ENCODE assay signal across 8 mouse cellular contexts in the genomic region with DNA sequence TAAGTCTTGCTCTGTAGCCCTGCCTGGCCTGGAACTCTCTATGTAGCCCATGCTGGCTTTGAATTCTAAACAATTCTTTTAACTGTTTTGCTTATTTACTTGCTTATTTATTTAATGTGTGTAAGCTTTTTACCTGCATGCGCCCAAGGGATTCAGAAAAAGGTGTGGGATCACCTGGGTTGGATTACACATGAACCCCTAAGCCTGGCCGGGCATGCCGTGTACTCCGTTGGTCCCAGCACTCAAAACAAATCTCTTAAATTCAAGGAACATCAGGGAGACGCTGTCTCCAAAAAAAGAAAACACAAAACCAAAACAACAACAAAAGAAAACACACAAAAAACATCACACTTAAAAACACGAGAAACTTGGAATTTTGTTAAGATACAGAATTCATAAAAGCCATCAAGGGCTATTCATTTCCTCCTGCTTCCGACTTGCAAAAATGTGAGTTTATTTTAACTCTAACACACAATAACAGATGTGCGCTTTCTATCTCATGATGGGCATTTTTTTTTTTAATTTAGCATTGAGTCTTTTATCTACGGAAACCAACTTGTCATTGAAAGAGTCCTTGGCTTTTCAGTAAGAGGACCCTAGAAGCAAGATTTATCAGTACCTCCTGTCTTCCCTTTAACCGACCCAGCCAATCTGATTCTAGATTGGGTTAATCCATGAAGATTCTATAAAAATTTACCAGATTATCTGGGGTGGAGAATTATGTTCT. TPM values are rescaled to one million over a fixed set of nuclear protein-coding genes. Genes with fewer than 3 reads are reported as not detected.
A peak's percentile ranks its signal among the peaks of the same experiment; 100 is the strongest.
DNase-seq lines count a peak whose midpoint lies in the region; ATAC-seq and TF ChIP-seq lines count a peak whose summit lies in the region.

No protein-coding gene starts in this region.

- no peak overlapping the region for H3K27ac ChIP-seq in CH12.LX (ENCODE audit: insufficient read depth, low read depth)
- H3K27ac ChIP-seq in forebrain, embryonic 11.5 days (ENCODE audit: low read depth, low read length) = peak overlapping the region; percentile 70
- H3K27ac ChIP-seq in liver, embryonic 12.5 days = peak overlapping the region; percentile 94

- H3K9me3 ChIP-seq in CH12.LX (replicated peaks; ENCODE audit: low read length) = no peaks in the 10 kb centered on the region
- H3K9me3 ChIP-seq in forebrain, embryonic 11.5 days (ENCODE audit: control insufficient read depth, low read length) = no peaks in the 10 kb centered on the region
- no peaks in the 10 kb centered on the region for H3K9me3 ChIP-seq in liver, embryonic 12.5 days (replicated peaks)

- H3K9ac ChIP-seq in CH12.LX (ENCODE audit: insufficient read depth, low read depth) = peak overlapping the region; percentile 78
- peak overlapping the region; percentile 59 for H3K9ac ChIP-seq in forebrain, embryonic 11.5 days (ENCODE audit: low read length)
- H3K9ac ChIP-seq in liver, embryonic 12.5 days = peak overlapping the region; percentile 99

- H3K36me3 ChIP-seq in CH12.LX (replicated peaks in 1 of 2; ENCODE audit: control insufficient read depth in 1 of 2, insufficient read depth in 1 of 2, low read length in 1 of 2) = peaks cover 0 to 19% of the 10 kb centered on the region in 2 experiments
- H3K36me3 ChIP-seq in forebrain, embryonic 11.5 days (ENCODE audit: control insufficient read depth, insufficient read depth, low read length) = no peaks in the 10 kb centered on the region
- peaks cover 16% of the 10 kb centered on the region for H3K36me3 ChIP-seq in liver, embryonic 12.5 days

- TF ChIP-seq CTCF in CH12.LX (conservative IDR thresholded peaks at IDR 0.05 in 1 of 2, IDR thresholded peaks at IDR 0.05 in 1 of 2; ENCODE audit: low read depth in 2 of 2, low read length in 2 of 2) = no peak

- intact Hi-C loops in heart, postnatal 36 days (cut with DNase I) = loop anchor here (2.0 to 5.0 kb wide), 2 partner anchors 103 to 106 kb away; partner anchors contain the start of genes Mars2 and Sf3b1
- intact Hi-C loops in left cerebral cortex, postnatal 14 days (cut with DNase I) = loop anchor here (2.0 kb wide), 2 partner anchors 42 to 78 kb away; partner anchors contain the start of genes Coq10b, Hspd1 and Hspe1

- peaks cover 36% of the 10 kb centered on the region for H3K79me2 ChIP-seq in CH12.LX (replicated peaks; ENCODE audit: control insufficient read depth, extremely low read depth, insufficient read depth, poor library complexity, severe bottlenecking)

- no peak for ATAC-seq in forebrain, embryonic 11.5 days (replicated peaks; ENCODE audit: low FRiP score)
- ATAC-seq in liver, embryonic 12.5 days = no peak; the same call in 1 of the 2 replicates

- TF ChIP-seq EP300 in CH12.LX (IDR thresholded peaks at IDR 0.05; ENCODE audit: low read length) = no peak

- in situ Hi-C loops in CH12.LX (cut with MboI; ENCODE audit: low pct_ligation_motif_present, low pct_unique_long_range_greater_than_20kb, low sequenced_read_pairs) = no loop called here

- H3K4me2 ChIP-seq in CH12.LX (ENCODE audit: insufficient read depth, low read depth, poor library complexity, severe bottlenecking) = peak overlapping the region; percentile 63
- H3K4me2 ChIP-seq in forebrain, embryonic 11.5 days (ENCODE audit: low read depth, low read length, severe bottlenecking) = peak overlapping the region; percentile 67
- H3K4me2 ChIP-seq in liver, embryonic 12.5 days = peak overlapping the region; percentile 80

- dilution Hi-C loops in CH12.LX (cut with MboI; ENCODE audit: extremely low pct_ligation_motif_present, extremely low pct_unique_long_range_greater_than_20kb, low sequenced_read_pairs) = no loop called here

- no peak for TF ChIP-seq RAD21 in CH12.LX (IDR thresholded peaks at IDR 0.05; ENCODE audit: low read depth, low read length)

- DNase-seq in heart, adult 11 months = peak; percentile 85
- no peak for DNase-seq in heart, postnatal 36 days
- DNase-seq in CH12.LX (ENCODE audit: extremely low read depth) = no peak
- DNase-seq in forebrain, embryonic 11.5 days (ENCODE audit: low spot score) = no peak
- no peak for DNase-seq in ovary, postnatal 36 days (ENCODE audit: low spot score)
- no peak for DNase-seq in ovary, postnatal 14 days (ENCODE audit: low spot score)
- no peak for DNase-seq in left cerebral cortex, postnatal 14 days (ENCODE audit: low spot score in 2 of 2)

- no peak for TF ChIP-seq POLR2A in CH12.LX (IDR thresholded peaks at IDR 0.05; ENCODE audit: low read depth, low read length)

- H3K4me1 ChIP-seq in CH12.LX (ENCODE audit: control insufficient read depth in 1 of 2, insufficient read depth in 2 of 2) = peaks cover 3 to 30% of the 10 kb centered on the region in 2 experiments
- H3K4me1 ChIP-seq in forebrain, embryonic 11.5 days (replicated peaks; ENCODE audit: control insufficient read depth, insufficient read depth, low read length) = 0 out of 2 replicates have a peak, but pooled peaks cover 3% of the 10 kb centered on the region
- peaks cover 35% of the 10 kb centered on the region for H3K4me1 ChIP-seq in liver, embryonic 12.5 days

- peak overlapping the region; percentile 43 to 98 (median 63) for H3K4me3 ChIP-seq in CH12.LX (replicated peaks in 1 of 3; ENCODE audit: low read depth in 2 of 3, low read length in 2 of 3, poor library complexity in 1 of 3)
- peak overlapping the region; percentile 81 for H3K4me3 ChIP-seq in forebrain, embryonic 11.5 days (ENCODE audit: low read depth, low read length)
- H3K4me3 ChIP-seq in liver, embryonic 12.5 days = peak overlapping the region; percentile 100

- no peaks in the 10 kb centered on the region for H3K27me3 ChIP-seq in CH12.LX (replicated peaks)
- H3K27me3 ChIP-seq in forebrain, embryonic 11.5 days (ENCODE audit: control insufficient read depth, insufficient read depth, low read length) = no peaks in the 10 kb centered on the region
- no peaks in the 10 kb centered on the region for H3K27me3 ChIP-seq in liver, embryonic 12.5 days (replicated peaks)

- 75% methylated on average over 10 of the region's 10 CpGs for WGBS in forebrain, embryonic 11.5 days
- 50% methylated on average over 10 of the region's 10 CpGs for WGBS in liver, embryonic 12.5 days (ENCODE audit: insufficient replicate concordance)

TF ChIP-seq in CH12.LX, 34 proteins besides CTCF, POLR2A, EP300 and RAD21:
- TF ChIP-seq UBTF (IDR thresholded peaks at IDR 0.05; ENCODE audit: low read depth, low read length) = 0 out of 2 replicates have a peak, but pooled peaks have one; percentile 4
- TF ChIP-seq NRF1 (IDR thresholded peaks at IDR 0.05; ENCODE audit: low read depth, low read length) = no peak

RNA-seq across cellular contexts. Expression of gene Mob4, which starts 0.7 kb away (rescaled TPM):
- 10 to 100 TPM; 30.3 to 35.4 TPM for total RNA-seq in heart, postnatal 36 days (2021)
- total RNA-seq in CH12.LX (2012; rRNA removed) = 12.3 and 16.7 TPM in 2 replicates
- total RNA-seq in CH12.LX (2014; rRNA removed) = 49.5 and 62.4 TPM in 2 replicates
- polyA plus RNA-seq in CH12.LX (2012; ENCODE audit: insufficient read length, low read depth) = 34.1 and 43.2 TPM in 2 replicates
- polyA plus RNA-seq in forebrain, embryonic 11.5 days (2014; fragmentation: Nextera tagmentation; extraction: Ambion mirVana) = 133 and 163 TPM in 2 replicates
- polyA plus RNA-seq in liver, embryonic 12.5 days (2016; fragmentation: Nextera tagmentation; extraction: Ambion mirVana) = 55.4 and 58.8 TPM in 2 replicates
- total RNA-seq in left cerebral cortex, postnatal 14 days (2021) = 10 to 100 TPM; 62.8 to 67.1 TPM

RNA-seq across cellular contexts. Expression of gene Hspd1, which starts 42.3 kb away (rescaled TPM):
- 100 to 1,000 TPM; 382 to 415 TPM for total RNA-seq in heart, postnatal 36 days (2021)
- 363 and 594 TPM in 2 replicates for total RNA-seq in CH12.LX (2012; rRNA removed)
- 764 and 924 TPM in 2 replicates for total RNA-seq in CH12.LX (2014; rRNA removed)
- polyA plus RNA-seq in CH12.LX (2012; ENCODE audit: insufficient read length, low read depth) = 920 and 1,101 TPM in 2 replicates
- 401 and 416 TPM in 2 replicates for polyA plus RNA-seq in forebrain, embryonic 11.5 days (2014; fragmentation: Nextera tagmentation; extraction: Ambion mirVana)
- polyA plus RNA-seq in liver, embryonic 12.5 days (2016; fragmentation: Nextera tagmentation; extraction: Ambion mirVana) = 563 and 590 TPM in 2 replicates
- 100 to 1,000 TPM; 172 TPM for total RNA-seq in left cerebral cortex, postnatal 14 days (2021)

RNA-seq across cellular contexts. Expression of gene Hspe1, which starts 42.4 kb away (rescaled TPM):
- 100 to 1,000 TPM; 167 to 177 TPM for total RNA-seq in heart, postnatal 36 days (2021)
- total RNA-seq in CH12.LX (2012; rRNA removed) = 479 and 709 TPM in 2 replicates
- 667 and 810 TPM in 2 replicates for total RNA-seq in CH12.LX (2014; rRNA removed)
- 728 and 915 TPM in 2 replicates for polyA plus RNA-seq in CH12.LX (2012; ENCODE audit: insufficient read length, low read depth)
- polyA plus RNA-seq in forebrain, embryonic 11.5 days (2014; fragmentation: Nextera tagmentation; extraction: Ambion mirVana) = 434 and 507 TPM in 2 replicates
- polyA plus RNA-seq in liver, embryonic 12.5 days (2016; fragmentation: Nextera tagmentation; extraction: Ambion mirVana) = 637 and 645 TPM in 2 replicates
- total RNA-seq in left cerebral cortex, postnatal 14 days (2021) = 10 to 100 TPM; 83.8 to 91.0 TPM
